Mouse (Mus musculus) gastrocnemius, postnatal 10 days (tissue): ENCODE results near the gene Crym. TPM values are rescaled to one million over a fixed set of nuclear protein-coding genes. Genes with fewer than 3 reads are reported as not detected.
A peak's percentile ranks its signal among the peaks of the same experiment; 100 is the strongest.

Experiments used
- DNase-seq: peaks from one replicate; pipeline ENCODE4 v3.0.0; 2021; ENCODE audit warnings: mixed read lengths
- total RNA-seq, 2 experiments: library from RNA; stranded (reverse); gene quantifications; 2 replicates each; pipeline ENCODE4 v1.2.3; 2021

The Crym gene
- total RNA-seq, 2 experiments from 2014 or later, result 11.9 to 13.0 TPM

DNA sequence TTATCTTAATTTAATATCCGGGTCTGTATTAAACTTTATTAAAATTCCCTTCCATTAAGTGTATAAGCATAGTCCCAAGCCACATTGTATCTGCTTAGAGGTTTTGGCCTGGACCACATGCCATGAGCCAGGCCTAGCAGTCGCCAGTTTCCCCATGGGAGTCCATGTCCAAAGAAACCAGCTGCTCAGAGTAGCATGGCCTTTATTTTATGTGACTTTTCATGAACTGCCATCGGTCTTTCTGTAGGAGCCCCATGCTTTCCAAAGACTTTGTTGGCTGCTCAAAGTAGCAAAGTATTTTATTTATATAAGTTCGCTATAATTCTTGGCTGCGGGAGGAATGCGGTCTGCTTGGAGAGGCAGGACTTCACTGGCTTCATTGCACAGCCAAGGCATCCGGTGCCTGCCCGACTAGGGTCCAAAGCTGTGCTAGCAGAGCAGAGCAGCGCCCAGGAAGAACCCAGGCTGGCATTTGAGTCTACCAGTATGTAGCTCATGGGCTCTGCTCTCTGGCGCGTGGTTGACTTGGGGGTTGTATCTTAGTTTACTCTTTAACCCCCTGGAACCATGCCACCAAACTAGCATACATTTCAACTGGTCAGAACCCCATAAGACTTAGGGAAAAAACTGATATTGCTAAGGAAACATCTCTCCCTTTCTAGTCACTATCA, 38.2 kb downstream of the Crym start:
- DNase-seq, result peak; percentile 6

DNA sequence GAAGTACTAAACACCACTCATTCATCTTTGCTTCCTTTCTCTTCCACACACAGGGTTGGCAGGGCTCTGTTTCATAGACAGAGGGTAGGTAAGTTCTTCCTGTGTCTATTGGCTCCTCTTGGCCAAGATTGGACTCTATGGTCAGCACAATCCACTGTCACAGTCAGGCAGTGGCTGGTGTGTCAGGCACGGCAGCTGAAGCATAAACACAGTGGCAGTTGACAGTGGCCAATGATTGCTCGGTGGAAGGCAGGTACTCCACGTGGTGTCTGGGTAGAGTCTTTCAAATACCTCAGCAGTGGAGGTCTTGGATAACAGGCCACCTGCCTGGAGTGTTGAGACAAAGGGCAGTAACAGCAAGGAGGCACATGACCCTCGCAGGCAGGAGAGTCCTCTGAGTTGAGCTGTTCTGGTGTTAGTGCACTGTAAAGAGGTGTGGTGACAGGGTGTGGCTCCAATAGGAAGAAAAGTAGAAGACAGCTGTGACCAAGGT, 43.7 kb downstream of the Crym start:
- DNase-seq, result no peak

DNA sequence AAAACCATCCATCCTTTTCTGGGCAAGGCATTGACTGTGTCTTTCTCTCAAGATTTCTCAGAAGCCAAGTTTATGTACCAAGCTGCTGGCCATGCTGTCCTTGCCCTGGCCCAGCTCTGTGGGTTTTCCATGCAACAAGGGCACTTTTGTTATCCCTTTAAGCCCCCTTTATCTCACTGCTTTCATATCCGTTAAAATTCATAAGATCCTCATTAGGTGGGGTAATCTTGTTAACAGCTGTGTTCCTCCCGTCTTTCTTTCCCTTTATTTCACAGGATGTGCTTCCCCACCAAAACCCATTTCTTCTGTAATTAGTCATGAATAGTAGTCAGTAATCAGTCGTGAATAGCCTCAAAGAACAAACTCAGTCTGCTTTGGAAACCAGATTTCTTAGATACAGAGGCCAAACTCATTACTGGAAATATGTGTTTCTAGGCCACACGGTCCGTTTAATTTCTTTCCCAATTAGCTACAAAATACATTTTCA, 44.3 kb downstream of the Crym start:
- DNase-seq, result no peak

DNA sequence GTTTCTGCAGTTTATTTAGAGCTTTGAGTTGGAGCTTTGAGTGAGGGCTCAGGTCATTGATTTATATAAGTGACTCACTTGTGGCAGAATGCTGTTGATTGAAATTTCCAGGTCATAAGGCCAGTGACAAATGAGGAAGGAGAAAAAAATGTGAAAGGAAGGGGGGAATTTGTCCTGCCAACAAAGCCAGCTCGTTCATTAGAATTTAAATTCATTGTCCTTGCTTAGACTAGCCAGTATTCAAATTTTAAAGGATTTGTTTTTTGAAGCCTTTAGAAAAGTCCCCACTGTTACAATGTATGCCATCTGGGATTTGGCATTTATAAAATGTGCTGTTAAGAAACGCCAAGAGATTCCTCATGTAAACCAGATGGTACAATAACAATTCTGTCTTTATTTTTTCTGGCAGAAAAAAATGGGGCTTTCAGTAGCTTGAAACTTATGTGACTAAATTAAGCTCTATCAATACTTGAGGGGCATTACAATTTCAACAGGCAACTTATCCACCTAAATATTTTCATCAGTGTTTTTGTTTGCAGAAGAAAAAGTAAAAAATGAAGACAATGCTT, 45.0 kb downstream of the Crym start:
- no peak for DNase-seq

DNA sequence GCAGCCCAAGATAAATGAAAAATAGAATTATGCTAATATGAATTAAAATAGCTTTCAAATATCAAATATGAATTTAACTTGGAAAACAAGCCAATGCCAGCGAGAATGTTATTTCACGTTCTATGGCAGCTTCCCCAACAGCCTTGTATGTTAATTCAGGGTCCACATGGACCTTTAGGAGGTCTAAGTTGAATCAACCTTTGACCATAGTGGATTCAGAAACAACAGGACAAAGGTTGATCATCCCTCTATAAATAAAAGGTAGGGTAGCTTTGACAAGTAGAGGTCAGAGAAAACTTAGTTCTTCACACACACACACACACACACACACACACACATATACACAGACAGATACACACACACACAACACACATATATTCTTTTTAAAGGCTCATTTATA, 51.0 kb downstream of the Crym start:
- no peak for DNase-seq

DNA sequence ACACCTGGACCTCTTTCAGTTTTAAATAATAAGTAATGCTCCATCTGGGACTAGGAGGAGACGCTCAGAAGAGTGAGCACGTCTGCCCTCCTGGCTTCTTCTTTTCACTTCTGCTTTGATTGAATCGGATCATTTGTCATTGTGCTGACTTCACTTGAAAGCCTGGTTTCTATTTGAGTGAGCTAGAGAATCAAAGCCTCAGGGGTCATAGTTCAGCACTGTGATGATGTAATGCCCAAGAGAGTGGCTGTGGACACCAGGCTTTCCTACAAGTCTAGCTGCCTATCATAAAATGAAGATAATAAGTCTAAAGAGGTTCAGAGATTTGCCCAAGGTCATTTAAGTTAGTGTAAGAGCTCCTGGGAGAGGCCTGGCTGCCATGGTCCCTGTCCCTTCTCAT, 51.7 kb downstream of the Crym start:
- DNase-seq, result no peak

DNA sequence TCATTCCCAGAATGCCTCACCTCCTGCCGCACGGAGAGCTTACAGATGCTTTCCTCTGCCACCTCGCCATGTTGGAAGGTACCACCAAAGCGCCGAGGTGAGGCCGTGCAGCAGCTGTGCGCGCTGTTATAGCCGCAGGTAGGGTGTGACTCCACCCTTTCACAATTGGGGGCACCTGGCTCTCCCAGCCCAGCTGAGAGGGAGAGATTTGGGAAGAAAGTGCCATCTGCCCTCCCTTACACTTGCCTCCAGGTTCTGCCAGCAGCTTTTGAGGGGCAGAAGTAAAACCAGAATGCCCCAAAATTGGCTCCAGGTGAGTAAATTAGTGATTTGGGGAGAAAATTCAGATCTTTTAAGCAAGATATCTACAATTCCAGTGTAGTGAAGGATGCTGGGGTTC, 56.7 kb downstream of the Crym start, which contains the start of gene Zp2:
Gene Zp2 (minus strand): TSS at position 101 of the 400 bp plus-strand sequence.
- no peak for DNase-seq

DNA sequence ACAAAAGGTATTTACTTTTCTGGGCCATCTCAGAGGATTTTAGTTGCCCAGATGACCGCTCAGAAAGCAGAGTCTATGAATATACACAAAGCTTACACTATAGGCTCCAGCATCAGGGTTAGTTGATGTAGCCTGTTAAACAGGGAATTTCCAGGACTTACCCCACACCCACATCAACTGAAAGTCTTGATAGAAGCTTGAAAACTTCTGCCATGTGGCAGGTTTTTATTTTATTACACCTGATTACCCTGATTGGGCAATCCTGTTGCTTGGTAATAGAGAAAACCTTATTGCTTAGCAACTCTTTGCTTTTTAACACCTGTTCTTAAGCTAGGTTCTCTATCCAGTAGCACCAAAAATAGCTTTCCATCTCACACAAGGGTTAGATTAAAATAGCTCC, 59.2 kb downstream of the Crym start:
- no peak for DNase-seq

Other genes with a start within 250 kb of the Crym start
- gene Dnah3, start 106.8 kb downstream of the Crym start, total RNA-seq, result not detected
- 1 to 10 TPM; 8.0 to 8.4 TPM for gene Tmem159, start 99.8 kb downstream of the Crym start, total RNA-seq
- gene Zp2, start 56.8 kb downstream of the Crym start, total RNA-seq, result under 1 TPM; 0.35 to 0.59 TPM
- under 1 TPM in 1 of 2 experiments, not detected in 1; 0.07 TPM for gene Anks4b, start 28.3 kb downstream of the Crym start, total RNA-seq
- not detected for gene Abca14, start 1.9 kb upstream of the Crym start, total RNA-seq
- not detected for gene Abca15, start 126.6 kb upstream of the Crym start, total RNA-seq
- not detected for gene Abca16, start 207.5 kb upstream of the Crym start, total RNA-seq